Mouse (Mus musculus) limb, embryonic 15.5 days (tissue): ENCODE measurements around the gene Nog. TPM values are rescaled to one million over a fixed set of nuclear protein-coding genes. Genes with fewer than 3 reads are reported as not detected.

Experiments
- ATAC-seq: fragments of 200-750 bp; cut with Nextera tagmentation; 2 replicates; pipeline ENCODE4 v1.8.0; 2017; ENCODE audit warnings: low read depth, moderate TSS enrichment; ENCODE audit not compliant: insufficient number of reproducible peaks, low FRiP score, low TSS enrichment
- H3K27ac ChIP-seq: fragments of 300-500 bp; sonication (generic); 2 replicates; pipeline ENCODE4 v1.5.1; 2015; ENCODE audit warnings: moderate library complexity, mild to moderate bottlenecking, inconsistent platforms
- H3K27me3 ChIP-seq: fragments of 300-500 bp; sonication (generic); 2 replicates; pipeline ENCODE4 v1.6.1; 2015; ENCODE audit warnings: inconsistent platforms
- H3K36me3 ChIP-seq: fragments of 300-500 bp; sonication (generic); 2 replicates; pipeline ENCODE4 v1.6.1; 2015; ENCODE audit warnings: inconsistent platforms
- H3K4me1 ChIP-seq: fragments of 300-500 bp; sonication (generic); 2 replicates; pipeline ENCODE4 v1.6.1; 2015; ENCODE audit warnings: inconsistent platforms
- H3K4me2 ChIP-seq: fragments of 300-500 bp; sonication (generic); 2 replicates; pipeline ENCODE4 v1.6.1; 2015; ENCODE audit warnings: mild to moderate bottlenecking, inconsistent platforms
- H3K4me3 ChIP-seq: fragments of 300-500 bp; sonication (generic); 2 replicates; pipeline ENCODE4 v1.5.1; 2015; ENCODE audit warnings: mild to moderate bottlenecking, inconsistent platforms
- H3K9ac ChIP-seq: fragments of 300-500 bp; sonication (generic); 2 replicates; pipeline ENCODE4 v1.6.1; 2015; ENCODE audit warnings: inconsistent platforms
- H3K9me3 ChIP-seq: fragments of 300-500 bp; sonication (generic); 2 replicates; pipeline ENCODE4 v1.6.1; 2016; ENCODE audit warnings: inconsistent platforms
- WGBS: fragments of 180-500 bp; shearing (Covaris S2); methylation state at CpG from one replicate; pipeline ENCODE4 v1.1.7; 2015; 5-methylcytosine and 5-hydroxymethylcytosine counted together
- polyA plus RNA-seq: library from polyadenylated mRNA; unstranded; fragments of >200 nt; fragmentation: Nextera tagmentation; extraction: Ambion mirVana; gene quantifications from 2 replicates; pipeline ENCODE4 v1.2.1, GENCODE M21; 2015

Nog gene
- polyA plus RNA-seq, 1 experiment from 2014 or later = 4.1 TPM

GRCm38 (mm10) chr11:89303421-89303820 lies 1.3 kb upstream of the Nog start:
- H3K4me3 ChIP-seq = peak overlapping the region; percentile 76
- H3K27ac ChIP-seq = no peak overlapping the region
- no peak overlapping the region for H3K9ac ChIP-seq
- H3K36me3 ChIP-seq = no peaks in the 10 kb centered on the region
- WGBS = 1% methylated on average over 16 of the region's 16 CpGs
- H3K9me3 ChIP-seq = no peaks in the 10 kb centered on the region
- H3K4me2 ChIP-seq = peak overlapping the region; percentile 94
- ATAC-seq = peak; percentile 42; the same call in 1 of the 2 replicates
- peaks cover 23% of the 10 kb centered on the region; the same call in 1 of the 2 replicates for H3K27me3 ChIP-seq
- peaks cover 30% of the 10 kb centered on the region for H3K4me1 ChIP-seq

DNA sequence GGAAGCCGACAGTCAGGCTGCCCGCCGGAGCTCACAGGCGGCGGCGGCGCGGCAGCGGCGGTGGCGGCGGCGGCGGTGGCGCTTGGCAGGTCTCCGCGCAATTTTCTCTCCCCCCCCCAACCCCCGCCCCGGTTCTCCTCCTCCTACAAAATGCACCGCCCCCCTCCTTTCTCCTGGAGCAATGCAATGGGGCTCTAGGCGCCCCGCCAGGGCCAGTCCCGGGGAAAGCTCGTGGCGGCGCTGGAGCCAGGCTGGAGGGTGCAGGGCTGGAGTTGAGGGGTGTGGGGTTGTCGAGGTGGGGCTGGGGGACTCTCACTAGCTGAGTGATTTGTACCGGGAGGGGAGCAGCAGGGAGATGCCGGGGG lies 666 bp upstream of the Nog start:
- Histone ChIP-seq H3K36me3 (no peaks in the 10 kb centered on the region), H3K27me3 (peaks cover 23% of the 10 kb centered on the region; the same call in 1 of the 2 replicates), H3K9ac (peak overlapping the region; percentile 61), H3K4me3 (peak overlapping the region; percentile 76), H3K27ac (peak overlapping the region; percentile 89), H3K4me2 (peak overlapping the region; percentile 94), H3K4me1 (peaks cover 35% of the 10 kb centered on the region), H3K9me3 (no peaks in the 10 kb centered on the region)
- WGBS = under 1% methylated on average over 21 of the region's 29 CpGs
- peak; percentile 52; the same call in 1 of the 2 replicates for ATAC-seq

DNA sequence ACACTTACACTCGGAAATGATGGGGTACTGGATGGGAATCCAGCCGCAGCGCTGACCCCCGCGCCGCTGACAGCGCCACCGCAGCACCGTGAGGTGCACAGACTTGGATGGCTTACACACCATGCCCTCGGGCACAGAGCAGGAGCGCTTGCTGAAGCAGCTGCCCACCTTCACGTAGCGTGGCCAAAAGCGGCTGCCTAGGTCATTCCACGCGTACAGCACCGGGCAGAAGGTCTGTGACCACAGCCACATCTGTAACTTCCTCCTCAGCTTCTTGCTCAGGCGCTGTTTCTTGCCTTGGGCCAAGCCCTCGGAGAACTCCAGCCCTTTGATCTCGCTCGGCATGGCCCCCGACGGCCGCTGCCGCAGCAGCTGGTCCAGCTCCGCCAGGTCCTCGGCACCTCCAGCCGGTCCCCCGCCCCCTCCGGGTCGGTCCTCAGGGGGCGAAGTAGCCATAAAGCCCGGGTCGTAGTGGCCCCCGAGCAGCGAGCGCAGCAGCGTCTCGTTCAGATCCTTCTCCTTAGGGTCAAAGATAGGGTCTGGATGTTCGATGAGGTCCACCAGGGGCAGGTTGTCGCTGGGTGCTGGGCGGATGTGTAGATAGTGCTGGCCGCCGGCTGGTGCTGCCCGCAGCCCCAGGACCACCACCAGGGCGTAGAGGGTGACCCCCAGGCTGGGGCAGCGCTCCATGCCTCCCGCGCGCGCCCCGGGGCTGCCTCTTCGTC lies 639 bp downstream of the Nog start:
- peak overlapping the region; percentile 76 for H3K4me3 ChIP-seq
- WGBS = under 1% methylated on average over 53 of the region's 53 CpGs
- no peaks in the 10 kb centered on the region for H3K9me3 ChIP-seq
- peaks cover 19% of the 10 kb centered on the region; the same call in 1 of the 2 replicates for H3K27me3 ChIP-seq
- no peak for ATAC-seq
- no peaks in the 10 kb centered on the region for H3K36me3 ChIP-seq
- peak overlapping the region; percentile 94 for H3K4me2 ChIP-seq
- peak overlapping the region; percentile 61 for H3K9ac ChIP-seq
- H3K4me1 ChIP-seq = peaks cover 39% of the 10 kb centered on the region
- H3K27ac ChIP-seq = peak overlapping the region; percentile 89

DNA sequence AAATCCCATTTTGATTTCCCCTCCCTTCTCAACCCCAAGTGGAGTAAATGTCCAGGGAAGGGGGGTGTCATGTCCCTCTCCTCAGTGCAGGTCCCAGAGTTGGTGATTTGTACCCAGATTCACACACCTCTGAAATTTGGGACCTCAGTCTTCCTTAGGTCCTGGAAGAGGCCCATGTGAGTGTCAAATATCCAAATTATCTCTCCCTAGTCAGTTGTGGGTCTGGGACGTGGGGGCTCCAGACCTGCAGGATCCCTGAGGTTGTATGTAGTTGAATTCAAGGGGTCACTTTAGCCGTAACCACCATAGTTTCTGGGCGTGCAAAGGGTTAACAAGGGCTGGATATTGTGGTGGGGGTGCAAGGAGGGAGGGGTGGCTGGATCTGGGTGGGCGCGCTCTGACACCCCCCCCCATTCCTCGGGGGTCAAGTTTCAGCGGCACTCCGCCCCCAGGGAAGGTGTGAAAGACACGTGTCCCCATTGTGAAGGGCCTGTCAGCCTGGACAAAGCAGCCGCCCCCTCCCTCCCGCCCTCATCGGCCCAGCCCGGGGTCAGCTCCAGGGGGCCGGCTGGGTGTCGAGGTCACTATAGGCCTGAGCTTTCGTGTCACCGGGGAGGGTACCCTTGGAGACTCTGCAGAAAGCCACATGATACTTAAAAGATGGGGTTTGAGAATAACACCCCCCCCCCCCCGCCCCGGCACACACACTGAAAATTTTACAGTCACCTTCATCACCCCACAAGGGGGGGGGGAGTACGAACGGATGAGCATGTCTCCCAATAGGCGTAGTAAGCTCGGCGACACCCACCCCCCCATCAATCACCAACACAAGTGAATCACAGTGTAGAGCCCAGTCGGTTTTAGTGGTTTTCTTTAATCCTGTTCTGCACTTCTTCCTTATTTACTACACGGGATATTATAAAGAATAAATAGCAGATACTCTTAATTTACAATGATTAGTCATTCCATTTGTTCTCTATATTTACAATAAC lies 2.1 kb downstream of the Nog start:
- Histone ChIP-seq H3K27me3 (peaks cover 18% of the 10 kb centered on the region; the same call in 1 of the 2 replicates), H3K4me1 (peaks cover 39% of the 10 kb centered on the region)
- WGBS = 1% methylated on average over 23 of the region's 26 CpGs

GRCm38 (mm10) chr11:89299116-89299783 lies 2.9 kb downstream of the Nog start:
- no peak for ATAC-seq
- Histone ChIP-seq H3K4me3 (peak overlapping the region; percentile 47), H3K9ac (no peak overlapping the region), H3K4me1 (peaks cover 39% of the 10 kb centered on the region), H3K9me3 (no peaks in the 10 kb centered on the region), H3K27ac (peak overlapping the region; percentile 82), H3K36me3 (no peaks in the 10 kb centered on the region), H3K27me3 (peaks cover 18% of the 10 kb centered on the region; the same call in 1 of the 2 replicates), H3K4me2 (peak overlapping the region; percentile 78)
- WGBS = under 1% methylated on average over 30 of the region's 36 CpGs

More for the DNA sequence above, 2.1 kb downstream of the Nog start:
- Histone ChIP-seq H3K4me2 (peak overlapping the region; percentile 78), H3K36me3 (no peaks in the 10 kb centered on the region), H3K9ac (no peak overlapping the region), H3K9me3 (no peaks in the 10 kb centered on the region), H3K27ac (peak overlapping the region; percentile 59; the same call in 1 of the 2 replicates), H3K4me3 (peak overlapping the region; percentile 47)
- no peak for ATAC-seq

DNA sequence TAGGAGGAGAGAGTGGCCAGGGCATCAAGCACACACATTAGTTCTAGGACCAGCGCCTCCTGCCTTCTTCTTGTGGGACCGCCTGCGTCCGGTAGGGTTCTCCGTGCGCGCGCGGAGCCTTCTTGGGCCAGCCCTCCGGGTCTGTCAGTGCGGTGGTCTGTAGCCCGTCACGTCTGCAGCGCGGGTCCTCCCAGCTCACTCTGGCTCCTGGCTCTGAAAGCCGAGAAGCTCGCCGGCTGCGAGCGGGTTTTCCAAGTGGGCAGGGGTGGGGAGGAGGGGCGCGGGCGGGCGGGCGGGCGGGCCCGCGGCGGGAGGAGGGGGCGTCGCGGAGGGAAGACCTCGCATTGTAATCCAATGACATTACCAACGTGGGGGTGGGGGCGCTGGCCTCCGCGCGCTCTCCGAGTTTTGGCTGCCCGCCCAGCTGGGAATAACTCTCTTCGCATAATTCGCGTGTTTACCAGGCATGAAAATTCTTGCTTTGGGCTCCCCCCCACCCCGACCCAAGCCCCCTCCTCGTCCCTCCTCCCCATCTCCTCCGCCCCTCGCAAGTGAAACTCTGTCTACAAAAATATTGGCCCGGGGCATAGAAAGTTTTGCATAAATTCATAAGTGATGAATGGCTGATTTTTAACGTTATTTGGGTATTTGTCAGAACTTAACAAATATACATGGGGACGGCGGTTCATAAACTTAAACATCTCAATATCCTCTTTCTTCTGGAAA lies 3.7 kb downstream of the Nog start:
- no peaks in the 10 kb centered on the region for H3K9me3 ChIP-seq
- H3K4me1 ChIP-seq = peaks cover 39% of the 10 kb centered on the region
- no peaks in the 10 kb centered on the region for H3K36me3 ChIP-seq
- peak overlapping the region; percentile 78 for H3K4me2 ChIP-seq
- peak overlapping the region; percentile 47 for H3K4me3 ChIP-seq
- peaks cover 15% of the 10 kb centered on the region; the same call in 1 of the 2 replicates for H3K27me3 ChIP-seq
- no peak overlapping the region for H3K9ac ChIP-seq
- under 1% methylated on average over 37 of the region's 51 CpGs for WGBS
- H3K27ac ChIP-seq = peak overlapping the region; percentile 82
- peak; percentile 70 for ATAC-seq

DNA sequence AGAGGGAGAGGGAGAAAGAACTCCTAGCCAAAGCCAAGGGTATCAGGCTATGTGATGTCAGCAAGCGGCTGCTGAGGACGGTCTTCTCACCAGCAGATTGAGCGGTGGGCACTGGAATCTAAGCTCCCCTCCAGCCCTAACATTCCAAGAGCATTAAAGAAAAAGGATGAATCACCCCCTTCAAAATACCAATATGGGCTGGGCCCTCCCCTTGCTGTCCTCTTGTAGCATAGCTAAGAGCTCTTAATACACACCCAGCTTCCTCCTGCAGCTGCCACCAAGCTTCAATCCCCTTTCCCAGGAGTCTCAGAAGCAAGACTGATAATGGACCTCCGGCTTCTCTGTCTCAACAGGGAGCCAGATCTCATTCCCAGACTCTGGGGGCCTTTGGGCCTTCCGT lies 4.6 kb downstream of the Nog start:
- WGBS = 44% methylated on average over 5 of the region's 5 CpGs

DNA sequence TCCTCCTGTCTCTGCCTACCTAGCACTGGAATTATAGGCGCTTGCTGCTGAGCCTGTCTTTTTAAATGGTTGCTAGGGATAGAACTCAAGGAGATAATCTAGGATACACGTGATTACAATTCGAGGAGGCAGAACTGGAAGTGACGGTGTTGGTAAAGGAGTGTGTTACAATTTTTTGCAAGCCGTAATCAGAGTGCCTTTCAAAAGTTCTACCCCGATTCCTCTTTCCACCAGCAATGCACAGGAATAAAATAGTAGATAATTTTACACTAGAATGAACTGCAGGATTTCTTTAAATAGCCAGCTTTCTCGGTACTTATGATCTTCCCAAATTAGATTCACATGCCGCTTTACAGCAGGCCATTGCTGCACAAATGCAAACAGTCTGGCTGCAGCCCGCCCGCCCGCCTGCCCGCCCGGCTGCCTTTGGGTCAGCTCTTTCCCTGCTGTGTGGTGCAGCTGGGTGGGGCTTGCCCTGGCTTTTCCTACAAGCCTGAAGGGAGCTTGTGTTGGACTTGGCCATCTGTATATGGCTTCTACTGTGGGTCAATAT lies 32.2 kb downstream of the Nog start:
- no peak for ATAC-seq
- no peaks in the 10 kb centered on the region for H3K27me3 ChIP-seq
- 60% methylated on average over 13 of the region's 13 CpGs for WGBS
- no peak overlapping the region for H3K27ac ChIP-seq
- no peaks in the 10 kb centered on the region for H3K9me3 ChIP-seq
- H3K36me3 ChIP-seq = no peaks in the 10 kb centered on the region
- H3K4me3 ChIP-seq = no peak overlapping the region
- peaks cover 6% of the 10 kb centered on the region for H3K4me1 ChIP-seq
- H3K9ac ChIP-seq = no peak overlapping the region
- no peak overlapping the region for H3K4me2 ChIP-seq

More for the DNA sequence above, 4.6 kb downstream of the Nog start:
- Histone ChIP-seq H3K27me3 (peaks cover 15% of the 10 kb centered on the region; the same call in 1 of the 2 replicates), H3K36me3 (no peaks in the 10 kb centered on the region), H3K27ac (peak overlapping the region; percentile 77), H3K9me3 (no peaks in the 10 kb centered on the region), H3K4me3 (peak overlapping the region; percentile 47; the same call in 1 of the 2 replicates), H3K9ac (no peak overlapping the region), H3K4me2 (peak overlapping the region; percentile 78; the same call in 1 of the 2 replicates), H3K4me1 (peaks cover 35% of the 10 kb centered on the region)
- ATAC-seq = no peak

DNA sequence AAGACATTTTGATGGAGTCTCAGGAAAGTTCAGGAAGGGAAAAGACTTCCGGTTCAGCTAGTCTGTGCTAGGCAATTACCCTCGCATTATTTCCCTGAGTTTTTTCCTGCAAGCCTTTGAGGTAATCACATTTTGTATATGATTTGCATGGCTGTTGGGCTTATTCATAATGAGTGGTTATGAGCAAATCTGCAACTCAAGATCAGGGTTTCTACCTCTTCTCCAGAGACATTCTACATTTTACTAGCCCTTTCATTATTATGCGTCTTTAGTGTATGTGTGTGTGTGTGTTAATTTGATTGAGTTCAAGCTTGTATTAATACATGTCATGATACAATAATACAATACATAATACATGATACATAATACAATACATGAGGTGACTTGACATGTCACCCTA lies 34.6 kb downstream of the Nog start:
- H3K4me1 ChIP-seq = peaks cover 6% of the 10 kb centered on the region
- no peaks in the 10 kb centered on the region for H3K9me3 ChIP-seq
- no peak overlapping the region for H3K27ac ChIP-seq
- H3K4me3 ChIP-seq = no peak overlapping the region
- no peak for ATAC-seq
- H3K36me3 ChIP-seq = no peaks in the 10 kb centered on the region
- WGBS = 92% methylated on average over 3 of the region's 3 CpGs
- no peak overlapping the region for H3K9ac ChIP-seq
- H3K4me2 ChIP-seq = no peak overlapping the region
- no peaks in the 10 kb centered on the region for H3K27me3 ChIP-seq

- Histone ChIP-seq H3K36me3 (no peaks in the 10 kb centered on the region), H3K4me3 (no peak overlapping the region), H3K4me2 (no peak overlapping the region), H3K27ac (no peak overlapping the region), H3K9me3 (no peaks in the 10 kb centered on the region), H3K9ac (no peak overlapping the region), H3K4me1 (0 out of 2 replicates have a peak, but pooled peaks cover under 1% of the 10 kb centered on the region), H3K27me3 (no peaks in the 10 kb centered on the region)
- no peak for ATAC-seq
- WGBS = 59% methylated on average over 4 of the region's 4 CpGs
These were observed 37.1 kb downstream of the Nog start for GRCm38 (mm10) chr11:89265080-89265479.
